Mouse (Mus musculus): ENCODE data around the gene Vmn1r183. TPM values are rescaled to one million over a fixed set of nuclear protein-coding genes. Genes with fewer than 3 reads are reported as not detected.
A peak's percentile ranks its signal among the peaks of the same experiment; 100 is the strongest.

Vmn1r183 gene
- polyA plus RNA-seq, 1 experiment from 2014 or later, result not detected

GRCm38 (mm10) chr7:24112156-24112856 lies 59.3 kb downstream of the Vmn1r183 start, which contains the start of gene Zfp112:
Zfp112 (plus strand) TSS chr7:24112314.
- Histone ChIP-seq H3K4me1 (replicated peaks) (no peaks in the 10 kb centered on the region; the same call in 1 of the 2 replicates), H3K36me3 (peaks cover 25% of the 10 kb centered on the region), H3K9ac (replicated peaks) (peak within 1 kb of the TSS; percentile 65), H3K27me3 (no peaks in the 10 kb centered on the region), H3K4me3 (replicated peaks) (peak within 1 kb of the TSS; percentile 63), H3K4me2 (peak within 1 kb of the TSS; percentile 73), H3K9me3 (peaks cover 27% of the 10 kb centered on the region), H3K27ac (peak within 1 kb of the TSS; percentile 76)
- peak; percentile 94 for ATAC-seq (ENCODE audit: insufficient number of reproducible peaks, insufficient read depth, low FRiP score, low TSS enrichment, low read depth)
- under 1% methylated on average over 23 of the region's 23 CpGs for WGBS

DNA sequence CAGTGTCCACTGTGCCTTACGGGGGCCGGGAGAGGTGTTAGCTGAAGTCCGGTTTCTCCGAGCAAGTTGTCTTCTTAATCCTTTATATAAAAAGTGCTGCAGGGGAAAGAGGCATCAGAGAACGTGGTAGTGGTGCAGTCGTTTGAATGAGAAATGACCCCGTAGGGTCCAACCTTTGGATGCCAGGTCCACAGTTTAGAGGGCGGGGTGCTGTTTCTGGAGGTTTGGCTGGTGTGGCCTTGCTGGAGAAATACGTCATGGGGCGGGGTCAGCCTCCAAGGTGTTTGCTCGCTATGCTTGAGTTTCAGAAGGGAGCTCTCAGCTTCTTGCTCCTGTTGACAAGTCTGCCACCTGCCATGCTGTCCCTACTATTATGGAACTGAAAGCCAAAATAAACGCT lies 59.9 kb downstream of the Vmn1r183 start:
- peak overlapping the region; percentile 76 for H3K27ac ChIP-seq
- H3K36me3 ChIP-seq, result peaks cover 18% of the 10 kb centered on the region
- no peaks in the 10 kb centered on the region for H3K27me3 ChIP-seq
- peak overlapping the region; percentile 73 for H3K4me2 ChIP-seq
- ATAC-seq (ENCODE audit: insufficient number of reproducible peaks, insufficient read depth, low FRiP score, low TSS enrichment, low read depth), result no peak
- H3K9ac ChIP-seq (replicated peaks), result peak overlapping the region; percentile 65
- H3K9me3 ChIP-seq, result peaks cover 20% of the 10 kb centered on the region
- WGBS, result 18% methylated on average over 12 of the region's 12 CpGs
- peak overlapping the region; percentile 63 for H3K4me3 ChIP-seq (replicated peaks)
- no peaks in the 10 kb centered on the region; the same call in 1 of the 2 replicates for H3K4me1 ChIP-seq (replicated peaks)

Other genes with a start within 250 kb of the Vmn1r183 start
- gene Vmn1r175, start 242.6 kb upstream of the Vmn1r183 start, polyA plus RNA-seq (2016; fragmentation: Nextera tagmentation; extraction: Ambion mirVana), result not detected in 2 replicates
- gene Vmn1r176, start 215.9 kb upstream of the Vmn1r183 start, polyA plus RNA-seq (2016; fragmentation: Nextera tagmentation; extraction: Ambion mirVana), result not detected in 2 replicates
- gene Vmn1r177, start 186.8 kb upstream of the Vmn1r183 start, polyA plus RNA-seq (2016; fragmentation: Nextera tagmentation; extraction: Ambion mirVana), result not detected in 2 replicates
- gene Vmn1r178, start 161.2 kb upstream of the Vmn1r183 start, polyA plus RNA-seq (2016; fragmentation: Nextera tagmentation; extraction: Ambion mirVana), result not detected in 2 replicates
- not detected in 2 replicates for gene Vmn1r179, start 126.3 kb upstream of the Vmn1r183 start, polyA plus RNA-seq (2016; fragmentation: Nextera tagmentation; extraction: Ambion mirVana)
- not detected in 2 replicates for gene Vmn1r180, start 102.6 kb upstream of the Vmn1r183 start, polyA plus RNA-seq (2016; fragmentation: Nextera tagmentation; extraction: Ambion mirVana)
- gene Vmn1r181, start 78.6 kb upstream of the Vmn1r183 start, polyA plus RNA-seq (2016; fragmentation: Nextera tagmentation; extraction: Ambion mirVana), result not detected in 2 replicates
- not detected in 2 replicates for gene V1rd19, start 51.6 kb upstream of the Vmn1r183 start, polyA plus RNA-seq (2016; fragmentation: Nextera tagmentation; extraction: Ambion mirVana)
- 27.7 and 29.7 TPM in 2 replicates for gene Zfp180, start 28.7 kb downstream of the Vmn1r183 start, polyA plus RNA-seq (2016; fragmentation: Nextera tagmentation; extraction: Ambion mirVana)
- 5.8 and 6.9 TPM in 2 replicates for gene Zfp112, start 59.1 kb downstream of the Vmn1r183 start, polyA plus RNA-seq (2016; fragmentation: Nextera tagmentation; extraction: Ambion mirVana)
- 17.4 and 17.5 TPM in 2 replicates for gene Zfp235, start 80.9 kb downstream of the Vmn1r183 start, polyA plus RNA-seq (2016; fragmentation: Nextera tagmentation; extraction: Ambion mirVana)
- 6.0 and 6.4 TPM in 2 replicates for gene Zfp114, start 121.8 kb downstream of the Vmn1r183 start, polyA plus RNA-seq (2016; fragmentation: Nextera tagmentation; extraction: Ambion mirVana)
- gene Zfp111, start 158.2 kb downstream of the Vmn1r183 start, polyA plus RNA-seq (2016; fragmentation: Nextera tagmentation; extraction: Ambion mirVana), result 12.3 and 12.5 TPM in 2 replicates
- gene Zfp109, start 184.3 kb downstream of the Vmn1r183 start, polyA plus RNA-seq (2016; fragmentation: Nextera tagmentation; extraction: Ambion mirVana), result 7.1 and 7.5 TPM in 2 replicates
- gene Zfp108, start 201.5 kb downstream of the Vmn1r183 start, polyA plus RNA-seq (2016; fragmentation: Nextera tagmentation; extraction: Ambion mirVana), result 4.2 and 4.8 TPM in 2 replicates
- 10.0 and 12.0 TPM in 2 replicates for gene Zfp93, start 217.2 kb downstream of the Vmn1r183 start, polyA plus RNA-seq (2016; fragmentation: Nextera tagmentation; extraction: Ambion mirVana)
- 57.6 and 61.1 TPM in 2 replicates for gene Zfp61, start 248.0 kb downstream of the Vmn1r183 start, polyA plus RNA-seq (2016; fragmentation: Nextera tagmentation; extraction: Ambion mirVana)

All from limb, embryonic 12.5 days (tissue).